9 mouse cellular contexts compared by ENCODE assay signal in the genomic region with DNA sequence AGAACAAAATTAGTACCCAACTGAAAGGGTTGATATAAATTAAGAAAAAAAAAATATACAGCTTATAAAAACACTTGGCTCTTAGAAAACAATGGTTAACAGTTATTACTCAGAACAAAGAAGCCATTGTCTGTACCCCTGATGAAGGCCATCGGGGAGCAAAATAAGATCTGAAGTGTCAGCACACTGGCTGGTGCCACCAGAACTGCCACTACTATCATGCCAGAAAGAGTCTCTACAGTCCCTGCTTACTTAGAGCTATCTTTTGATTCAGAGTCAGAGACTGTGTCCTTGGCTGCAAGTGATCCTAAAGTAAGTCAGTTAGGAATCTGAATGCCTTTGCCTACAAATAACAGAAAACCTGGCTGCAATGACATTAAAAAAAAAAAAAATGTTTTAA. TPM values are rescaled to one million over a fixed set of nuclear protein-coding genes. Genes with fewer than 3 reads are reported as not detected.
DNase-seq lines count a peak whose midpoint lies in the region; ATAC-seq lines count a peak whose summit lies in the region.
"Had no signal": no experiment of that assay in that cellular context is flagged by ENCODE, and none has a peak within 500 bp of the region (broad histone marks: within the 10 kb centered on the region; RNA-seq: fewer than 3 reads in every experiment).

No protein-coding gene starts in this region.

- DNase-seq in frontal cortex, postnatal 14 days (ENCODE audit: low spot score in 2 of 2): no peak
- DNase-seq in liver, embryonic 11.5 days (ENCODE audit: low spot score): no peak
- DNase-seq in liver: no peak
- no peak for DNase-seq in midbrain, embryonic 11.5 days (ENCODE audit: low spot score, missing footprints)
- no peak for DNase-seq in urinary bladder, adult 2 months (ENCODE audit: low spot score)
- DNase-seq in ovary, postnatal 10 days (ENCODE audit: low spot score): no peak
- DNase-seq: thymus, adult 2 months had no signal

- peak overlapping the region; percentile 68; the same call in 1 of the 2 replicates for H3K27ac ChIP-seq in liver, embryonic 11.5 days (ENCODE audit: low read depth, low read length)
- peak overlapping the region; percentile 90 for H3K27ac ChIP-seq in forebrain, embryonic 15.5 days (replicated peaks)
- no peak overlapping the region for H3K27ac ChIP-seq in midbrain, embryonic 11.5 days (ENCODE audit: low read depth, low read length)

- 43% methylated on average over 1 of the region's 1 CpGs for WGBS in liver, embryonic 11.5 days
- WGBS in forebrain, embryonic 15.5 days: 2% methylated on average over 1 of the region's 1 CpGs
- WGBS in midbrain, embryonic 11.5 days: 39% methylated on average over 1 of the region's 1 CpGs

- peaks cover 17% of the 10 kb centered on the region for H3K4me1 ChIP-seq in liver, embryonic 11.5 days (replicated peaks; ENCODE audit: control insufficient read depth, insufficient read depth, low read length)
- H3K4me1 ChIP-seq in forebrain, embryonic 15.5 days: peaks cover 31% of the 10 kb centered on the region
- peaks cover 7% of the 10 kb centered on the region; the same call in 1 of the 2 replicates for H3K4me1 ChIP-seq in midbrain, embryonic 11.5 days (ENCODE audit: control insufficient read depth, insufficient read depth, low read length)

- H3K4me2 ChIP-seq in liver, embryonic 11.5 days: no peak overlapping the region
- H3K4me2 ChIP-seq in forebrain, embryonic 15.5 days (replicated peaks): no peak overlapping the region
- no peak overlapping the region for H3K4me2 ChIP-seq in midbrain, embryonic 11.5 days

- ATAC-seq in frontal cortex, adult (ENCODE audit: low TSS enrichment): 0 out of 2 replicates have a peak, but pooled peaks have one; percentile 21
- ATAC-seq in liver, embryonic 11.5 days (replicated peaks; ENCODE audit: low FRiP score): no peak
- ATAC-seq in forebrain, embryonic 15.5 days (replicated peaks): no peak
- ATAC-seq in midbrain, embryonic 11.5 days (ENCODE audit: low FRiP score): no peak

- H3K9ac ChIP-seq in liver, embryonic 11.5 days (ENCODE audit: low read depth, low read length): no peak overlapping the region
- no peak overlapping the region for H3K9ac ChIP-seq in forebrain, embryonic 15.5 days (replicated peaks)
- peak overlapping the region; percentile 39; the same call in 1 of the 2 replicates for H3K9ac ChIP-seq in midbrain, embryonic 11.5 days (ENCODE audit: low read length)

- no peaks in the 10 kb centered on the region for H3K36me3 ChIP-seq in liver, embryonic 11.5 days (ENCODE audit: control insufficient read depth, insufficient read depth, low read length)
- no peaks in the 10 kb centered on the region for H3K36me3 ChIP-seq in forebrain, embryonic 15.5 days
- no peaks in the 10 kb centered on the region for H3K36me3 ChIP-seq in midbrain, embryonic 11.5 days (ENCODE audit: control insufficient read depth, insufficient read depth, low read length)

- no peaks in the 10 kb centered on the region for H3K27me3 ChIP-seq in liver, embryonic 11.5 days (replicated peaks; ENCODE audit: control insufficient read depth, insufficient read depth, low read length)
- H3K27me3 ChIP-seq in forebrain, embryonic 15.5 days: no peaks in the 10 kb centered on the region
- no peaks in the 10 kb centered on the region for H3K27me3 ChIP-seq in midbrain, embryonic 11.5 days (ENCODE audit: control insufficient read depth, insufficient read depth, low read length)

- H3K4me3 ChIP-seq in liver, embryonic 11.5 days (ENCODE audit: low read depth, low read length): no peak overlapping the region
- H3K4me3 ChIP-seq in forebrain, embryonic 15.5 days: no peak overlapping the region
- no peak overlapping the region for H3K4me3 ChIP-seq in midbrain, embryonic 11.5 days (ENCODE audit: low read depth, low read length)

- H3K9me3 ChIP-seq in liver, embryonic 11.5 days (ENCODE audit: control insufficient read depth, low read length): no peaks in the 10 kb centered on the region
- no peaks in the 10 kb centered on the region for H3K9me3 ChIP-seq in forebrain, embryonic 15.5 days
- no peaks in the 10 kb centered on the region for H3K9me3 ChIP-seq in midbrain, embryonic 11.5 days (ENCODE audit: control insufficient read depth, low read length)

RNA-seq across cellular contexts. Expression of a gene that starts 5.7 kb away (rescaled TPM):
- 52.2 and 56.5 TPM in 2 replicates for polyA plus RNA-seq in liver, embryonic 11.5 days (2014; fragmentation: Nextera tagmentation; extraction: Ambion mirVana)
- 62.4 and 62.9 TPM in 2 replicates for polyA plus RNA-seq in forebrain, embryonic 15.5 days (2015; fragmentation: Nextera tagmentation; extraction: Ambion mirVana)
- 69.7 and 74.4 TPM in 2 replicates for polyA plus RNA-seq in midbrain, embryonic 11.5 days (2014; fragmentation: Nextera tagmentation; extraction: Ambion mirVana)
- 129 and 179 TPM in 2 replicates for polyA plus RNA-seq in urinary bladder, adult 2 months (2012; rRNA removed)

RNA-seq across cellular contexts. Expression of a gene that starts 55.6 kb away (rescaled TPM):
- 42.9 and 44.5 TPM in 2 replicates for polyA plus RNA-seq in liver, embryonic 11.5 days (2014; fragmentation: Nextera tagmentation; extraction: Ambion mirVana)
- polyA plus RNA-seq in forebrain, embryonic 15.5 days (2015; fragmentation: Nextera tagmentation; extraction: Ambion mirVana): 71.6 and 73.6 TPM in 2 replicates
- 62.7 and 63.7 TPM in 2 replicates for polyA plus RNA-seq in midbrain, embryonic 11.5 days (2014; fragmentation: Nextera tagmentation; extraction: Ambion mirVana)
- 85.3 and 85.8 TPM in 2 replicates for polyA plus RNA-seq in urinary bladder, adult 2 months (2012; rRNA removed)
